Mouse (Mus musculus) heart, postnatal 0 days (tissue): ENCODE results near the gene Hnrnph1. TPM values are rescaled to one million over a fixed set of nuclear protein-coding genes. Genes with fewer than 3 reads are reported as not detected.

ENCODE experiments used
- ATAC-seq: fragments of 200-750 bp; cut with Nextera tagmentation; 2 replicates; pipeline ENCODE4 v1.8.0; 2017; ENCODE audit warnings: low read depth, moderate number of reproducible peaks, moderate library complexity; ENCODE audit not compliant: insufficient read depth
- DNase-seq: peaks from one replicate; pipeline ENCODE4 v3.0.0-alpha.2; 2016; ENCODE audit warnings: low spot score
- H3K27ac ChIP-seq: fragments of 300-500 bp; sonication (generic); 2 replicates; pipeline ENCODE4 v1.5.1; 2014; ENCODE audit warnings: low read depth, mild to moderate bottlenecking
- H3K27me3 ChIP-seq: fragments of 300-500 bp; sonication (generic); 2 replicates; pipeline ENCODE4 v1.6.1; 2014; ENCODE audit warnings: low read length, mixed read lengths; ENCODE audit not compliant: control insufficient read depth, insufficient read depth
- H3K36me3 ChIP-seq: fragments of 300-500 bp; sonication (generic); replicated peaks from 2 replicates; pipeline ENCODE4 v1.6.1; 2014; ENCODE audit warnings: low read length, mixed read lengths; ENCODE audit not compliant: control insufficient read depth, insufficient read depth
- H3K4me1 ChIP-seq: fragments of 300-500 bp; sonication (generic); 2 replicates; pipeline ENCODE4 v1.6.1; 2014; ENCODE audit warnings: antibody characterized with exemption; ENCODE audit not compliant: control insufficient read depth, insufficient read depth
- H3K4me2 ChIP-seq: fragments of 300-500 bp; sonication (generic); 2 replicates; pipeline ENCODE4 v1.6.1; 2014; ENCODE audit warnings: low read depth, mild to moderate bottlenecking, low read length, moderate library complexity
- H3K4me3 ChIP-seq: fragments of 300-500 bp; sonication (generic); 2 replicates; pipeline ENCODE4 v1.5.1; 2014; ENCODE audit warnings: low read depth, low read length
- H3K9ac ChIP-seq: fragments of 300-500 bp; sonication (generic); replicated peaks from 2 replicates; pipeline ENCODE4 v1.6.1; 2014; ENCODE audit warnings: low read depth, low read length, mixed read lengths
- H3K9me3 ChIP-seq: fragments of 300-500 bp; sonication (generic); replicated peaks from 2 replicates; pipeline ENCODE4 v1.6.1; 2016; ENCODE audit warnings: low read length; ENCODE audit not compliant: control insufficient read depth
- CTCF ChIP-seq: IDR thresholded peaks from 2 replicates; pipeline ENCODE4 v1.5.1; 2016; ENCODE audit warnings: antibody characterized with exemption, control low read depth, low read depth
- EP300 ChIP-seq: IDR thresholded peaks from 2 replicates; pipeline ENCODE4 v1.6.1; 2016; ENCODE audit warnings: antibody characterized with exemption, low read depth
- WGBS: fragments of 180-500 bp; shearing (Covaris S2); extraction: QIAGEN DNeasy Blood & Tissue Kit; methylation state at CpG from one replicate; pipeline ENCODE4 v1.1.7; 2014; 5-methylcytosine and 5-hydroxymethylcytosine counted together
- polyA plus RNA-seq: library from polyadenylated mRNA; unstranded; fragments of >200 nt; fragmentation: Nextera tagmentation; extraction: Ambion mirVana; gene quantifications from 2 replicates; pipeline ENCODE4 v1.2.1, GENCODE M21; 2015
- total RNA-seq: library from RNA; depleted of rRNA; stranded (reverse); fragments of >200 nt; gene quantifications from 2 replicates; pipeline ENCODE4 v1.2.3, GENCODE M21; 2014; ENCODE audit warnings: low replicate concordance

The Hnrnph1 gene
- total and polyA plus RNA-seq, 2 experiments from 2014 or later = 76.4 to 106 TPM

DNA sequence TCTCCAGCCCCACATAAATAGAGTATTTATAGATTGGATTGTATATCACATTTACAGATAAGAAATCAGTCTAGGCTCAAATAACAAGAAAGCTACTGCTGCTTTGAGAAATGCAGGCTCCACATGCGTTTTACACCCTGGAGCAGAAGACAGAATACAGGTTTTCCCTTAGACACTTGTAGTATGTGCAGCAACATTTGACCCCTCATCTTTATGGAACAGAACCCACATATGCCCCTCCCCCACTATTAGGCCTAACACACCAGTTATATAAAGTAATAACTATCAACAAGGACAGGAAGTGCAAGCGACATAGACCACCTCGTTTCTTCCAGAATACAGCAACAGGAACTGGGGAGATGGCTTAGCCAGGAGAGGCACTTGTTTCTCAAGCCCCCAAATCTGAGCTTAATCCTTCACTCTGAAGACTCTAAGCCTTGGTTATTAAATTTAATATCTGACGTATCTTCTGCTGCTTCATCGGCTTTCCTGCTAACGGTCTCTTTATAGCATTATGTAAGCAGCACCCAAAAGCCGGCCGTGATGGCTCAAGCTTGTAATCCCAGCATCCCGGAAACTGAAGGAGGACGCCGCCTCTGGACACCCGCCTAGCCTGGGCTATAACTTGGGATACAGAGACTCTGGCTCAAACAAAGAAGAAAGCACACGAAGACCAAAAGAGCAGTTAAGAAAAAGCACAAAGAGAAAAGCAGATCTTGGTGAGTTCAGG lies 2.3 kb upstream of the Hnrnph1 start:
- H3K9me3 ChIP-seq = no peaks in the 10 kb centered on the region

DNA sequence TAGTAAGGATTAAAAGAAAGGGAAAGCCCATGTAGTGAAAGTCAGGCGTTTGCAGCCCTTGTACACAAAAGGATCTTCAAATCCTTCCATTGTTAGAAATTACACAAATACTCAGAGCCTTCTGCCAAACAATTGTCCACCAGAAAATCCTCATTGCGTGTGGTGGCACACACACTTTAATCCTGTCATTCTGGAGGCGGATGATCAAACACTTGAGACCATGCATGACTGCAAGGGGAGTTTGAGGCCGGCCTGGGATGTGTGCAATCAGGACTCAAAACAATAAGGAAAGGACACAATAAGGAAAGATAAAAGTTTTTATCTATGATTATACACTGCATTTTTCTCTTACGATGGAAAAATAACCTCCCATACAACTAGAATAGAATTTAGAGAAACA lies 1.4 kb upstream of the Hnrnph1 start:
- no peak for TF ChIP-seq EP300
- TF ChIP-seq CTCF = no peak
- 84% methylated on average over 5 of the region's 5 CpGs for WGBS

More for the DNA sequence above, 2.3 kb upstream of the Hnrnph1 start:
- no peak for ATAC-seq
- 88% methylated on average over 13 of the region's 13 CpGs for WGBS
- H3K4me1 ChIP-seq = peaks cover 11% of the 10 kb centered on the region
- H3K4me2 ChIP-seq = no peak overlapping the region
- no peak for DNase-seq
- no peak for TF ChIP-seq CTCF
- no peak for TF ChIP-seq EP300
- H3K9ac ChIP-seq = no peak overlapping the region
- no peak overlapping the region for H3K27ac ChIP-seq
- peaks cover 2% of the 10 kb centered on the region; the same call in 1 of the 2 replicates for H3K36me3 ChIP-seq
- H3K27me3 ChIP-seq = no peaks in the 10 kb centered on the region
- H3K4me3 ChIP-seq = no peak overlapping the region

DNA sequence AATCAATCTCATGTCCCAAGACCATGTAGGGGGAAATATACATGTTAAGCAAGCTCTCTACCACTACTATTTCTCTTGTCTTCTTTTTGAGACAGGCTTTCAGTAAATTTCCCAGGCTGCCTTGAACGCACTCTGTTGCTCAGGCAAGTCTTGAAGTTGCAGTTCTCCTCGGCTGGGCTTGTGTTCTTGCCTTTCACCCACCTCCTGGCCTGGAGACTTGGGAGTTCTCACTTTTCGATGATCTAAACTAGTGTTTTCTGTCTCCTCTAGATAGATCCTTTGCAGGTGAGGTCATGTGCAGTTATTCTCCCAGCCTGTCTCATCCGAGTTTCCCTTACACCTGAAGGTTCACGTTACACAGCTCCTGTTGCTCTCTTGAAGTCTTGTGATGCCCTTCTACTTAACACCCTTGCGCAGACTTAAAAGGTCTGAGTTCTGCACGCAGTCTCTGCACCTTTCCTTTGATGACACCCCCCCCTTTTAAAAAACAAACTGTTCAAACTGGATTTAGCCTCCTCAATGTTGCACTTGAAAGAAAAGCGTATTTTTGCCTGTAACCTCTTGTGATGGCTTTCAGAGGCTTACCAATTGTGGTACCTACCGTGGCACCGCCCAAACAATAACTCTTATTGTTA lies 517 bp upstream of the Hnrnph1 start:
- TF ChIP-seq CTCF = no peak
- TF ChIP-seq EP300 = no peak
- no peak for DNase-seq
- Histone ChIP-seq H3K9ac (peak overlapping the region; percentile 80), H3K4me1 (peaks cover 21% of the 10 kb centered on the region), H3K27ac (peak overlapping the region; percentile 98), H3K9me3 (no peaks in the 10 kb centered on the region), H3K27me3 (no peaks in the 10 kb centered on the region), H3K4me3 (peak overlapping the region; percentile 95), H3K36me3 (peaks cover 10% of the 10 kb centered on the region), H3K4me2 (peak overlapping the region; percentile 92)
- ATAC-seq = no peak
- 33% methylated on average over 10 of the region's 10 CpGs for WGBS

More for the DNA sequence above, 1.4 kb upstream of the Hnrnph1 start:
- no peak overlapping the region for H3K4me2 ChIP-seq
- ATAC-seq (no peak), DNase-seq (no peak)
- no peak overlapping the region for H3K9ac ChIP-seq
- H3K36me3 ChIP-seq = peaks cover 9% of the 10 kb centered on the region
- no peak overlapping the region for H3K4me3 ChIP-seq
- H3K27ac ChIP-seq = no peak overlapping the region
- H3K9me3 ChIP-seq = no peaks in the 10 kb centered on the region
- H3K27me3 ChIP-seq = no peaks in the 10 kb centered on the region
- H3K4me1 ChIP-seq = peaks cover 20% of the 10 kb centered on the region

DNA sequence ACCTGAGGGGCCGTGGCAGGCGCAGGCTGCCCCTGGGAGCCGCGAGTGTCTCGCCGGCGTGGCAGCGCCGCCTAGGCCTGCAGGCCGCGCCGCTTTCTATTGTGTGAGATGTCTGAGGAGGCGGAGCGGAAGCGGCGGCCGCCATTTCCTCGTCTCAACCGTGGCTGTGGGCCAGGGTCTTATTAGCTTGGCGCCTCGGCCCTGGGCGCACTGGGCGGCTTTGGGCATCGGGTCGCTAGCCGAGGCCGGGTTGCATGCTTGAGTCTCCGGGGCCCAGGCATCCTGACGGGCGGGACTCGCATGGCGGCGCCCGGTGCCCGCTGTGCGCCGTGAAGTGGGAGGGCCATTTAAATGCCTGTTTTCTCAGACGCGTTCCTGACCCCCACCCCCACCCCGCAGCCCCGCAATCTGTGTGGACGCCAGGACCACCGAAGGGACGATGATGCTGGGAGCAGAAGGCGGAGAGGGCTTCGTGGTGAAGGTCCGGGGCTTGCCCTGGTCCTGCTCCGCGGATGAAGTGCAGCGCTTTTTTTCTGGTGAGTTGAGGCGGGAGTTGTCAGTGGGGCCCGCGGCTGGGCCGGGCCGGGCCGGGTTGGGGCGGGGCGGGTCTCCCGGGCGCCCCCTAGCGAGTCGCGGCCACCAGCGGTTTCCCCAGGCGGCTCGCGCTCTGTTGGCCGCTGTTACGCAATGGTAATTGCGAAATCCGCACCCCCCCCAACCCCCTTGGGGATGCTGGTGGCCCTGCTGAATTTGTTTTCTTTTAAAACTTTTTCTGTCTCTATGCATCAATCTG lies 1.3 kb downstream of the Hnrnph1 start:
- TF ChIP-seq CTCF (peak; percentile 42), EP300 (peak; percentile 47; the same call in 1 of the 2 replicates)
- H3K4me3 ChIP-seq = peak overlapping the region; percentile 95

DNA sequence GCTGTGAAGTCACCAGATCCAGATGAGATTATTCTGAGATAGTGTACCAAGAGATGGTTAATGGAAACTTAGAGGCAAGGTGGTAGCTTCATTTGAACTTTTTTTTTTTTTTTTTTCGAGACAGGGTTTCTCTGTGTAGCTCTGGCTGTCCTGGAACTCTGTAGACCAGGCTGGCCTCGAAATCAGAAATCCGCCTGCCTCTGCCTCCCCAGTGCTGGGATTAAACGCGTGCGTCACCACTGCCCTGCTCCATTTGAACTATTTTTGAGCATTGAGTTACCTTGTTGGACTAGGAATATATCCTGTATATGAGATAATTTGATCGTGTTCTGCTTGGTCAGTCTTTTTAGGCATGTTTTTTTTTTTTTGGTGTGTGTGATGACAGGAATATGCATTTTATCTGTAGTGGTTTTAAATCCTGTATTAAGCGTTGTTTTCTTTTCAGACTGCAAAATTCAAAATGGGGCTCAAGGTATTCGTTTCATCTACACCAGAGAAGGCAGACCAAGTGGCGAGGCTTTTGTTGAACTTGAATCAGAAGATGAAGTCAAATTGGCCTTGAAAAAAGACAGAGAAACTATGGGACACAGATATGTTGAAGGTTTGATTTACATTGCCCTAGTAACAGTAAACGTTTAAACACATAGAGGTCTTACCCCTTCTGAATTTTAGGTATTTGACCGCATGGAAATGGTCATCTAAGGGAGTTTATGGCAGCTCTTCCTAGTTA lies 2.4 kb downstream of the Hnrnph1 start:
- no peak overlapping the region for H3K27ac ChIP-seq
- H3K27me3 ChIP-seq = no peaks in the 10 kb centered on the region
- H3K4me2 ChIP-seq = peak overlapping the region; percentile 75
- TF ChIP-seq EP300 = no peak
- TF ChIP-seq CTCF = no peak
- H3K9me3 ChIP-seq = no peaks in the 10 kb centered on the region
- peaks cover 23% of the 10 kb centered on the region for H3K4me1 ChIP-seq
- peak overlapping the region; percentile 95 for H3K4me3 ChIP-seq
- ATAC-seq = no peak
- H3K9ac ChIP-seq = peak overlapping the region; percentile 96
- DNase-seq = no peak
- H3K36me3 ChIP-seq = peaks cover 32% of the 10 kb centered on the region
- WGBS = 51% methylated on average over 12 of the region's 12 CpGs

More for the DNA sequence above, 1.3 kb downstream of the Hnrnph1 start:
- peak; percentile 77 for ATAC-seq
- Histone ChIP-seq H3K36me3 (peaks cover 25% of the 10 kb centered on the region), H3K4me1 (peaks cover 23% of the 10 kb centered on the region), H3K27ac (peak overlapping the region; percentile 100), H3K9me3 (no peaks in the 10 kb centered on the region), H3K9ac (peak overlapping the region; percentile 96), H3K27me3 (no peaks in the 10 kb centered on the region), H3K4me2 (peak overlapping the region; percentile 75)
- DNase-seq = peak; percentile 82
- WGBS = under 1% methylated on average over 70 of the region's 71 CpGs
